Mouse (Mus musculus) erythroid progenitor cell, adult 5-6 weeks (primary cell): ENCODE data around the gene Birc6. TPM values are rescaled to one million over a fixed set of nuclear protein-coding genes. Genes with fewer than 3 reads are reported as not detected.
"Not testable (repeated sequence)": the region's sequence is repeated elsewhere in the genome, so short reads cannot be mapped to it uniquely, and the experiment has no call there.

ENCODE experiments used
- ATAC-seq: replicated peaks from 2 replicates; pipeline ENCODE4 v1.8.0; 2016; ENCODE audit warnings: moderate number of reproducible peaks, mild to moderate bottlenecking, moderate TSS enrichment, inconsistent platforms; ENCODE audit not compliant: poor library complexity, low FRiP score, severe bottlenecking
- total RNA-seq, 2 experiments: library from RNA; stranded (forward) in 1 of 2; stranded (reverse) in 1 of 2; fragments of 150-400 nt in 1 of 2; fragments of 186-747, 209-891 nt in 1 of 2; gene quantifications; 2 replicates each; pipeline versions ENCODE4 v1.2.3 to v1.2.4; 2015 to 2017; ENCODE audit warnings: low replicate concordance in 2 of 2

The Birc6 gene
- total RNA-seq, 2 experiments from 2014 or later, result 128 to 175 TPM

- no peak for ATAC-seq
Measured at GRCm38 (mm10) chr17:74689406-74689805, 161.3 kb downstream of the Birc6 start.

GRCm38 (mm10) chr17:74701661-74702060 is 173.6 kb downstream of the Birc6 start:
- ATAC-seq, result not testable (repeated sequence)

- no peak for ATAC-seq
Measured at GRCm38 (mm10) chr17:74705480-74705879, 177.4 kb downstream of the Birc6 start.

- ATAC-seq, result no peak
Measured at GRCm38 (mm10) chr17:74706593-74706992, 178.5 kb downstream of the Birc6 start.

- no peak for ATAC-seq
Measured at GRCm38 (mm10) chr17:74707637-74708152, 179.6 kb downstream of the Birc6 start.

GRCm38 (mm10) chr17:74710731-74711130 is 182.6 kb downstream of the Birc6 start:
- no peak for ATAC-seq

GRCm38 (mm10) chr17:74711627-74712026 is 183.5 kb downstream of the Birc6 start:
- ATAC-seq, result no peak

- ATAC-seq, result no peak
Measured at GRCm38 (mm10) chr17:74715128-74715527, 187.0 kb downstream of the Birc6 start.

- no peak for ATAC-seq
Measured at GRCm38 (mm10) chr17:74715724-74716123, 187.6 kb downstream of the Birc6 start.

GRCm38 (mm10) chr17:74716643-74717042 is 188.5 kb downstream of the Birc6 start:
- ATAC-seq, result no peak

GRCm38 (mm10) chr17:74717091-74717617 is 189.1 kb downstream of the Birc6 start:
- peak; percentile 17; the same call in 1 of the 2 replicates for ATAC-seq

- peak; percentile 97 for ATAC-seq
Measured at GRCm38 (mm10) chr17:74717618-74718151, 189.6 kb downstream of the Birc6 start, which contains the start of gene Ttc27. Gene Ttc27, plus strand, starts transcription at chr17:74717732.

GRCm38 (mm10) chr17:74732872-74733271 is 204.8 kb downstream of the Birc6 start:
- ATAC-seq, result no peak

- ATAC-seq, result no peak
Measured at GRCm38 (mm10) chr17:74735392-74735791, 207.3 kb downstream of the Birc6 start.

- ATAC-seq, result no peak
Measured at GRCm38 (mm10) chr17:74749659-74750058, 221.6 kb downstream of the Birc6 start.

- ATAC-seq, result no peak
Measured at GRCm38 (mm10) chr17:74751026-74751425, 222.9 kb downstream of the Birc6 start.

Other genes starting within 250 kb of the Birc6 start
- gene Memo1, start 232.8 kb upstream of the Birc6 start, total RNA-seq (2015; ENCODE audit: low replicate concordance), result 208 and 242 TPM in 2 replicates
- 378 and 387 TPM in 2 replicates for gene Memo1, start 232.8 kb upstream of the Birc6 start, total RNA-seq (2017; ENCODE audit: low replicate concordance)
- 93.5 and 116 TPM in 2 replicates for gene Dpy30, start 204.4 kb upstream of the Birc6 start, total RNA-seq (2015; ENCODE audit: low replicate concordance)
- gene Dpy30, start 204.4 kb upstream of the Birc6 start, total RNA-seq (2017; ENCODE audit: low replicate concordance), result 44.4 and 50.9 TPM in 2 replicates
- gene Spast, start 189.3 kb upstream of the Birc6 start, total RNA-seq (2015; ENCODE audit: low replicate concordance), result 13.7 and 19.3 TPM in 2 replicates
- gene Spast, start 189.3 kb upstream of the Birc6 start, total RNA-seq (2017; ENCODE audit: low replicate concordance), result 13.9 and 28.8 TPM in 2 replicates
- gene Slc30a6, start 132.7 kb upstream of the Birc6 start, total RNA-seq (2015; ENCODE audit: low replicate concordance), result 9.7 and 34.8 TPM in 2 replicates
- 2.4 and 10.7 TPM in 2 replicates for gene Slc30a6, start 132.7 kb upstream of the Birc6 start, total RNA-seq (2017; ENCODE audit: low replicate concordance)
- gene Nlrc4, start 69.2 kb upstream of the Birc6 start, total RNA-seq (2015; ENCODE audit: low replicate concordance), result 1.8 TPM in 1 of 2 replicates, not detected in the other
- gene Nlrc4, start 69.2 kb upstream of the Birc6 start, total RNA-seq (2017; ENCODE audit: low replicate concordance), result 0.91 and 1.5 TPM in 2 replicates
- 60.9 and 101 TPM in 2 replicates for gene Yipf4, start 38.8 kb upstream of the Birc6 start, total RNA-seq (2015; ENCODE audit: low replicate concordance)
- gene Yipf4, start 38.8 kb upstream of the Birc6 start, total RNA-seq (2017; ENCODE audit: low replicate concordance), result 80.6 and 109 TPM in 2 replicates
- gene Ttc27, start 189.4 kb downstream of the Birc6 start, total RNA-seq (2015; ENCODE audit: low replicate concordance), result 1.7 and 7.6 TPM in 2 replicates
- 1.5 and 5.1 TPM in 2 replicates for gene Ttc27, start 189.4 kb downstream of the Birc6 start, total RNA-seq (2017; ENCODE audit: low replicate concordance)